Mouse (Mus musculus): Measurements from ENCODE around the gene Kctd4. TPM values are rescaled to one million over a fixed set of nuclear protein-coding genes. Genes with fewer than 3 reads are reported as not detected.

Kctd4 gene
- total and polyA plus RNA-seq, 3 experiments = 0.01 to 0.08 TPM; not detected in 1

DNA sequence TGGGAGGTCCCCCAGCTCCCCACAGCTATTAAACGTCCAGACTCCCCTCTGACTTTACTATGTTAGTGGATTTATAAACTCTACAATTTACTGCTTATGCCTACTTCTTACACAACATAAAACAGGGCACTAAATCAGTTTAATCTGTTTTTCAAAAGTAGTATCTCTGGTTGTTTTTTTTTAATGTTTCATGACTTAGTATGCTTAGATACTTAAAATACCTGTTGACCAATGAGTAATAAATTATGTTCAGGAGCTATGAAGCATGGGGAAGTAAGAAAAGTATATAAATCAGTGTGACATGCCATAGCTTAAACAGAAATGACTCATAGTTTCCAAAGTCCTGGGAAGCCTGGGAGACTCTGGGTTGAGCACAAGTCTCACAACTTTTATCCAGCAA, 17.1 kb upstream of the Kctd4 start:
- no peaks in the 10 kb centered on the region for H3K27me3 ChIP-seq (ENCODE audit: control insufficient read depth in 1 of 2, insufficient read depth in 2 of 2, low read length in 2 of 2)
- DNase-seq (ENCODE audit: low read depth, low spot score) = peak; percentile 16
- peaks cover 5 to 11% of the 10 kb centered on the region in 2 experiments for H3K36me3 ChIP-seq (ENCODE audit: control insufficient read depth in 1 of 2, insufficient read depth in 2 of 2, low read length in 2 of 2)
- peaks cover 7% of the 10 kb centered on the region for H3K79me2 ChIP-seq (ENCODE audit: control insufficient read depth, insufficient read depth, low read length, poor library complexity)
- peaks cover 3 to 6% of the 10 kb centered on the region in 2 experiments; a peak in 3 of 4 replicates for H3K4me1 ChIP-seq (ENCODE audit: control insufficient read depth in 1 of 2, insufficient read depth in 2 of 2, low read length in 2 of 2)
- TF ChIP-seq MAZ (IDR thresholded peaks at IDR 0.05; ENCODE audit: low read depth, low read length) (no peak), USF2 (IDR thresholded peaks at IDR 0.05; ENCODE audit: borderline replicate concordance in 1 of 2, insufficient read depth in 1 of 2, low read depth in 1 of 2, low read length in 2 of 2) (no peak), POLR2AphosphoS5 (IDR thresholded peaks at IDR 0.05; ENCODE audit: borderline replicate concordance, low read depth, low read length) (no peak), HCFC1 (IDR thresholded peaks at IDR 0.05; ENCODE audit: low read depth, low read length) (no peak), MEF2A (IDR thresholded peaks at IDR 0.05; ENCODE audit: extremely low read depth, insufficient replicate concordance, low read depth, low read length, poor library complexity, severe bottlenecking) (no peak), JUND (IDR thresholded peaks at IDR 0.05; ENCODE audit: low read depth, low read length) (no peak), RCOR1 (IDR thresholded peaks at IDR 0.05; ENCODE audit: low read depth, low read length) (no peak), E2F4 (IDR thresholded peaks at IDR 0.05; ENCODE audit: borderline replicate concordance, low read depth, low read length) (no peak), EP300 (IDR thresholded peaks at IDR 0.05; ENCODE audit: low read depth in 1 of 2, low read length in 2 of 2) (no peak), CHD2 (IDR thresholded peaks at IDR 0.05; ENCODE audit: low read length) (no peak), RAD21 (IDR thresholded peaks at IDR 0.05; ENCODE audit: low read depth, low read length) (no peak), POLR2AphosphoS2 (IDR thresholded peaks at IDR 0.05; ENCODE audit: low read length) (no peak), BHLHE40 (IDR thresholded peaks at IDR 0.05; ENCODE audit: borderline replicate concordance, low read depth, low read length) (no peak), MAFK (IDR thresholded peaks at IDR 0.05; ENCODE audit: borderline replicate concordance, low read depth, low read length) (no peak)
- no peaks in the 10 kb centered on the region for H3K9me3 ChIP-seq (replicated peaks; ENCODE audit: insufficient read depth, low read length)
- no peak overlapping the region for H3K9ac ChIP-seq (ENCODE audit: control insufficient read depth, low read depth, low read length, poor library complexity, severe bottlenecking)
- H3K27ac ChIP-seq (ENCODE audit: control insufficient read depth, low read depth, low read length) = no peak overlapping the region
- H3K4me3 ChIP-seq (ENCODE audit: control insufficient read depth in 1 of 2, insufficient read depth in 1 of 2, low read depth in 2 of 2, low read length in 2 of 2) = no peak overlapping the region

DNA sequence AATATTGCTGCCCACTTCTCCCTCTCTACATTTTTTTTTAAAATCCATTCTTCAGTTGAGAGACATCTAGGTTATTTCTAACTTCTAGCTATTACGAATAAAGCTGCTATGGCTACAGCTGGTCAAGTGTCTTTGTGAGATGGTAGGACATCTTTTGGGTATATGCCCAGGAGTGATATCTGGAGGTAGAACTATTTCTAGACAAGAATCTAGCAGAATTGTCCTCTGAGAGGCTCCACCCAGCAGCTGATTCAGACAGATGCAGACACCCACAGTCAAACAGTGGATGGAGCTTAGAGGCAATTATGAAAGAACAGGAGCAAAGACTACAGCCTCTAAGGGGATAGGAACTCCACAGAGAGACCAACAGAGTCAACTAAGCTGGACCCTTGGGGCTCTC, 13.3 kb upstream of the Kctd4 start:
- H3K9ac ChIP-seq (ENCODE audit: control insufficient read depth, low read depth, low read length, poor library complexity, severe bottlenecking) = no peak overlapping the region
- TF ChIP-seq ZMIZ1 (IDR thresholded peaks at IDR 0.05; ENCODE audit: low read depth, low read length) (no peak), MYC (IDR thresholded peaks at IDR 0.05; ENCODE audit: low read depth, low read length) (no peak), ZC3H11A (IDR thresholded peaks at IDR 0.05; ENCODE audit: low read depth, low read length) (no peak), RAD21 (IDR thresholded peaks at IDR 0.05; ENCODE audit: low read depth, low read length) (no peak), RCOR1 (IDR thresholded peaks at IDR 0.05; ENCODE audit: low read depth, low read length) (no peak), NRF1 (IDR thresholded peaks at IDR 0.05; ENCODE audit: insufficient read depth, low read depth, low read length, poor library complexity, severe bottlenecking) (no peak), USF2 (IDR thresholded peaks at IDR 0.05; ENCODE audit: borderline replicate concordance in 1 of 2, insufficient read depth in 1 of 2, low read depth in 1 of 2, low read length in 2 of 2) (no peak), TAL1 (IDR thresholded peaks at IDR 0.05; ENCODE audit: low read length) (no peak), MXI1 (IDR thresholded peaks at IDR 0.05; ENCODE audit: low read depth, low read length) (no peak), SMC3 (IDR thresholded peaks at IDR 0.05; ENCODE audit: low read depth, low read length) (no peak), HCFC1 (IDR thresholded peaks at IDR 0.05; ENCODE audit: low read depth, low read length) (no peak), GABPA (IDR thresholded peaks at IDR 0.05; ENCODE audit: low read depth, low read length) (no peak), MAX (IDR thresholded peaks at IDR 0.05; ENCODE audit: low read length) (no peak)
- H3K79me2 ChIP-seq (ENCODE audit: control insufficient read depth, insufficient read depth, low read length, poor library complexity) = peaks cover 3% of the 10 kb centered on the region; the same call in 1 of the 2 replicates
- no peaks in the 10 kb centered on the region for H3K4me1 ChIP-seq (ENCODE audit: control insufficient read depth in 1 of 2, insufficient read depth in 2 of 2, low read length in 2 of 2)
- no peaks in the 10 kb centered on the region for H3K27me3 ChIP-seq (ENCODE audit: control insufficient read depth in 1 of 2, insufficient read depth in 2 of 2, low read length in 2 of 2)
- no peaks in the 10 kb centered on the region for H3K9me3 ChIP-seq (replicated peaks; ENCODE audit: insufficient read depth, low read length)
- DNase-seq (ENCODE audit: low read depth, low spot score) = no peak
- peaks cover 0 to 6% of the 10 kb centered on the region in 2 experiments; a peak in 3 of 4 replicates for H3K36me3 ChIP-seq (ENCODE audit: control insufficient read depth in 1 of 2, insufficient read depth in 2 of 2, low read length in 2 of 2)
- H3K27ac ChIP-seq (ENCODE audit: control insufficient read depth, low read depth, low read length) = no peak overlapping the region
- no peak overlapping the region for H3K4me3 ChIP-seq (ENCODE audit: control insufficient read depth in 1 of 2, insufficient read depth in 1 of 2, low read depth in 2 of 2, low read length in 2 of 2)
